Mouse (Mus musculus) E14TG2a.4 (cell line): ENCODE data around the gene Ubr4.

ENCODE experiments used
- H3K27me3 ChIP-seq: 2 replicates; pipeline ENCODE4 v1.6.1; 2014; ENCODE audit warnings: low read length, control low read depth; ENCODE audit not compliant: insufficient read depth
- H3K36me3 ChIP-seq: 2 replicates; pipeline ENCODE4 v1.6.1; 2014; ENCODE audit warnings: low read length, control low read depth; ENCODE audit not compliant: insufficient read depth
- H3K4me1 ChIP-seq: replicated peaks from 2 replicates; pipeline ENCODE4 v1.6.1; 2014; ENCODE audit warnings: low read depth, low read length, control low read depth
- H3K4me3 ChIP-seq: replicated peaks from 2 replicates; pipeline ENCODE4 v1.5.1; 2014; ENCODE audit warnings: mild to moderate bottlenecking, low read length
- H3K9me3 ChIP-seq: 2 replicates; pipeline ENCODE4 v1.6.1; 2014; ENCODE audit warnings: low read length, control low read depth
- CTCF ChIP-seq: conservative IDR thresholded peaks from 2 replicates; pipeline ENCODE4 v1.5.1; 2014; ENCODE audit warnings: low read length
- NANOG ChIP-seq: IDR thresholded peaks from 2 replicates; pipeline ENCODE4 v1.6.1; 2014; ENCODE audit warnings: borderline replicate concordance, low read length, mixed read lengths
- POU5F1 ChIP-seq: IDR thresholded peaks from 2 replicates; pipeline ENCODE4 v1.6.1; 2014; ENCODE audit warnings: low read length, borderline replicate concordance

The Ubr4 gene

GRCm38 (mm10) chr4:139481400-139481799, 129.0 kb downstream of the Ubr4 start:
- Histone ChIP-seq H3K4me1 (peaks cover 23% of the 10 kb centered on the region), H3K9me3 (no peaks in the 10 kb centered on the region), H3K27me3 (no peaks in the 10 kb centered on the region), H3K36me3 (peaks cover 98% of the 10 kb centered on the region), H3K4me3 (no peak overlapping the region)
- no peak for TF ChIP-seq NANOG
- TF ChIP-seq CTCF = no peak

DNA sequence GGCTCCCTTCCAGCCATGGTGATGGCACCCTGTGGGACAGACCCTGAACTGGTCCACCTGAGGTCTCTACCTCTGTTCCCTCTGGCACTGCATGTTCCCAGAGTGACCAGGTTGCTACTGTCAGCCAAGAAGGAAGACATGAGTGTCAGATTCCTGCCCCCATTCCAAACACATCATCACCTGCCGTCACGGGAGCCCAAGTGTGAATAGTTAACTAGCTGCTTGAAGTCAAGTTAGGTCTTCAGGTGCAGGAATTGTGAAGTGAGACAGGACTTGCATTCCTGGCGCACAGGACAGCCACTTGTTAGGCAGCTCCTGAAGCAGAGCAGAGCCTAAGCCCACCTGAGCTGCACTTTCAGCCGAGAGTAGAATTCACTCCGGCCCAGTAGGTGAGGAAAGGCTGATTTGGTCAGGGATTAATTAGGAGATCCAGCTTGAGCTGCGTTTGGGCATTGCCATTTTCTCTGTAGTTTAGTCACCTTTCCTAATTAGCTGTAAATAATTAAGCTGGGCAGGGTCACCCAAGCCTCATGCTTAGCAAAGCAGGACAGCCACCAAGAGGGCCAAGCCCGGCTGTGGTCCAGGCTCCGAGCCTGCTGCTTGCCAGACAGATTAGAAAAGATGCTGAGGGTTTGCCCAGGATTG, 131.2 kb downstream of the Ubr4 start:
- H3K4me3 ChIP-seq = no peak overlapping the region

DNA sequence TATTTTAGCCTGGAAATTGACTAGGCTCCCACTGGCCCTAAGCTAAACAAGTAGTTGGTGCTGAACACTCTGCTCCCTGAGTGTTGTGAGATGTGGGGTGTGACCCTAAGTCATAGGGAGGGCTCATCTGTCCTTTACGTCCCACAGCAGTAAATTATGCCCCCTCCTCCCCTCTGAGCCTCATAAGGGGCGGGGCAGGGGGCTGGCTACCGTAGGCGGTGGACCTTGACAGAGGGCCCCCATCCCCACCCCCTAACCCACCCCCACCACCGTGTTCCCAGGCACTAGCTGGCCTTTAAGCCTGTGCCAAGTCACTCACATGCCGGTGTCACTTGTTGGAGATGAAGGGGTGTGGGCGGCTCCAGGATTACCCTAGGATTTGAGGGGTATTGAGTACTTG, 132.1 kb downstream of the Ubr4 start:
- H3K36me3 ChIP-seq = peaks cover 99% of the 10 kb centered on the region
- H3K27me3 ChIP-seq = no peaks in the 10 kb centered on the region
- H3K4me1 ChIP-seq = peaks cover 51% of the 10 kb centered on the region
- TF ChIP-seq NANOG (no peak), POU5F1 (no peak), CTCF (no peak)
- H3K9me3 ChIP-seq = no peaks in the 10 kb centered on the region
- no peak overlapping the region for H3K4me3 ChIP-seq

More for the DNA sequence above, 131.2 kb downstream of the Ubr4 start:
- peaks cover 99% of the 10 kb centered on the region for H3K36me3 ChIP-seq
- H3K4me1 ChIP-seq = peaks cover 45% of the 10 kb centered on the region
- H3K9me3 ChIP-seq = no peaks in the 10 kb centered on the region
- H3K27me3 ChIP-seq = no peaks in the 10 kb centered on the region
- TF ChIP-seq POU5F1 (no peak), NANOG (no peak), CTCF (no peak)

DNA sequence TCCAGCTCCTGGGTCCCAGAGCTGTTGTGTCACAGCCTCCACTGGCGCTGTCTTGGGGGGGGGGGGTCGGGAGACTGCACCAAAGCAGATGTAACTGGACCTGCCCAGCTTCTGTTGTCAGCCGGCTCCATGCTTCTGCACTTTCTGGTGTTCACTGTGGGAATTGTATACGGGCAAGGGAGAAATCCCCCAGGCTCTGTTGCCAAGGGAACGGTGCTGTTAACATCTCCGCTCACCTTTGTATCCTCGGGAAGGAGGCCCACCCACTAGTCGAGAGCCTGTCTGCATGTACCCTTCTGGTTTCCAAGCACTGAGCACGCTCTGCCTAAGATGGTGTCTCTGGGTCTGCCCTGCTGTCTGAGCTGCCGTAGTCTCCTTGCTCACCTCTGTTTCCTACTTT, 134.7 kb downstream of the Ubr4 start:
- Histone ChIP-seq H3K27me3 (no peaks in the 10 kb centered on the region), H3K9me3 (no peaks in the 10 kb centered on the region), H3K36me3 (peaks cover 99% of the 10 kb centered on the region), H3K4me1 (peaks cover 34% of the 10 kb centered on the region), H3K4me3 (no peak overlapping the region)
- TF ChIP-seq POU5F1 (no peak), CTCF (no peak), NANOG (no peak)

GRCm38 (mm10) chr4:139488325-139488724, 135.9 kb downstream of the Ubr4 start:
- Histone ChIP-seq H3K9me3 (no peaks in the 10 kb centered on the region), H3K36me3 (peaks cover 92% of the 10 kb centered on the region), H3K4me1 (peaks cover 32% of the 10 kb centered on the region), H3K4me3 (no peak overlapping the region), H3K27me3 (no peaks in the 10 kb centered on the region)
- TF ChIP-seq CTCF = no peak
- TF ChIP-seq NANOG = peak; percentile 20; the same call in 1 of the 2 replicates
- 0 out of 2 replicates have a peak, but pooled peaks have one; percentile 13 for TF ChIP-seq POU5F1

DNA sequence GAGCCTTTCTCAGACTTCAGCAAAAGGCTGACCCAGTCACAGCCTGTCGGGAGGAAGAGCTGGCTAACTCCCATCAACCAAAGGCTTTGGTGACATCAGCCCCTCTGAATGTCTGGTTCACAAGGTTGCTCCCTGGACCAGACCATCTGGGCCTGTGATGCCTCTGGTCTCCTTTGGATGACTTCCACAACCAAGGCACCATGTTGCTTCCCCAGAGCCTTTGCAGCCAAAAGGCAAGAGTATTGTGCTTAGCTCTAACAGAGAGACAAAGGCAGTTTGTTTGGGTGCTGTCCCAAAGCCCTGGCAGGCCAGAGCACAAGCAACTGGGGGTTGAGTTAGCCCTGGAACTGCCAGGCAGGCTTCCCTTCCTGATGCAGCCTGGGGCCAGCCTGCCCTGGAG, 137.5 kb downstream of the Ubr4 start:
- Histone ChIP-seq H3K27me3 (no peaks in the 10 kb centered on the region), H3K4me3 (no peak overlapping the region), H3K9me3 (no peaks in the 10 kb centered on the region), H3K36me3 (peaks cover 77% of the 10 kb centered on the region), H3K4me1 (peaks cover 35% of the 10 kb centered on the region)
- TF ChIP-seq POU5F1 = no peak
- TF ChIP-seq CTCF = no peak
- no peak for TF ChIP-seq NANOG

DNA sequence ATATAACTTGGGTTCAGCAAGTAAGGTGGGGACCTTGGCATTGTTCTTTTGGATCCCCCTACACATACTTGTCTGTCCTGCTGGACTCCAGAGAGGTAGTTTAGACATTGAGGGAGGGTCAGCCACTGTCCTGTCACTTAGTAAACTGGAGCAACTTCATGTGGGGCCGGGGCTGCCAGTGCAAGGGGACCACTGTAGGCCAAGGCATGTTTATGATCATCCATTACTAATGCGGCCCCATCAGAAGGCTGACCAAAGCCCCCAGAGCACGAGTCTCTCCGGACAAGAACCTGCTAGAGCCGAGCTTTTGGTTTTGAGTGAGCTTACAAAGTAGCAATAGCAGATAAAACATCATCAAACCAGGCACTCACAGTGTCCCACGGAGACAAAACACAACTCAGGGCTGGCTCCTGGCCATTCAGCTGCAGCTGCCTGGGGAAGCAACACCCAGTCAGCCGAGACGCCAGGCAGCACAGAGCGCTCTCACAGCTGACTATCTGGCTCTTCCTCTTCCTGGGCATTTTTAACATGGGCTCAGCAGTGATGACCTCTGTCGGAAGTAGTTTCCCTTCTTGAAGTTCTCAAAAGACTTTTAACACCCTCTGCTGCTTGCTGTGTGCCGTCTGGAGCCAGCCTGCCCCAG, 138.1 kb downstream of the Ubr4 start:
- no peaks in the 10 kb centered on the region for H3K27me3 ChIP-seq
- H3K9me3 ChIP-seq = peaks cover 1% of the 10 kb centered on the region; the same call in 1 of the 2 replicates
- H3K4me1 ChIP-seq = peaks cover 35% of the 10 kb centered on the region
- no peak overlapping the region for H3K4me3 ChIP-seq
- peaks cover 71% of the 10 kb centered on the region for H3K36me3 ChIP-seq
- TF ChIP-seq CTCF = no peak
- TF ChIP-seq POU5F1 = no peak
- TF ChIP-seq NANOG = no peak

DNA sequence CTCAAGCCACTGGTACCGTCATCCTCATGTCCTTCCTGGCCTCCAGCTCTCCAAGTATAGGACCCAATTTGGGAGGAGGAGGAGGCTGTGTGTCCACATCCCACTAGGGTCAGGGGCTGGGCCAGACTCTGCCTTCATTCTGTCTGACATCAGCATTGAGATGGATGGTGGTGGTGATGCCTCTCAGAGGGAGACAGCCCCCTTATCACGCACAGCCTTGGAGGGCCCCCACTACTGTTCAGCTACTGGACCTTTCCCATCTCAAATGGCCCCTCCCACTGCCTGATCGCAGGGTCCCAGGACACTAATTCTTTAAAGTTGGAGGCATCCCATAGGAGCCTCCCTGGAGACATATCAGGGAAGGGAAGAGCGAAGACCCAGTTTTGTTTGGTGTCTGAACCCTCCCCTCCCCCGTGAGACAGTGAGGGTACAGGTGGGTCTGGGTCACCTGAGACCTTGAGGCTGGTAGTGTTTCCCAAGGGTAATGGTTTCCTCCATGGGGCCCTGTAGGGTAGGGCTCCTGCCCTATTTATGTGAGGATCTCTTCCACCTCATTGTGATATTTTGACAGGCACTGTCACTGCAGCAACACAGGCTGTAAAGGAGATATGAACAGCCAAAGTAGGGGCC, 139.2 kb downstream of the Ubr4 start:
- peaks cover 60% of the 10 kb centered on the region for H3K36me3 ChIP-seq
- H3K4me3 ChIP-seq = no peak overlapping the region
- peaks cover 4% of the 10 kb centered on the region; the same call in 1 of the 2 replicates for H3K9me3 ChIP-seq
- H3K27me3 ChIP-seq = no peaks in the 10 kb centered on the region
- TF ChIP-seq CTCF = no peak
- TF ChIP-seq NANOG = no peak
- no peak for TF ChIP-seq POU5F1
- H3K4me1 ChIP-seq = peaks cover 28% of the 10 kb centered on the region

DNA sequence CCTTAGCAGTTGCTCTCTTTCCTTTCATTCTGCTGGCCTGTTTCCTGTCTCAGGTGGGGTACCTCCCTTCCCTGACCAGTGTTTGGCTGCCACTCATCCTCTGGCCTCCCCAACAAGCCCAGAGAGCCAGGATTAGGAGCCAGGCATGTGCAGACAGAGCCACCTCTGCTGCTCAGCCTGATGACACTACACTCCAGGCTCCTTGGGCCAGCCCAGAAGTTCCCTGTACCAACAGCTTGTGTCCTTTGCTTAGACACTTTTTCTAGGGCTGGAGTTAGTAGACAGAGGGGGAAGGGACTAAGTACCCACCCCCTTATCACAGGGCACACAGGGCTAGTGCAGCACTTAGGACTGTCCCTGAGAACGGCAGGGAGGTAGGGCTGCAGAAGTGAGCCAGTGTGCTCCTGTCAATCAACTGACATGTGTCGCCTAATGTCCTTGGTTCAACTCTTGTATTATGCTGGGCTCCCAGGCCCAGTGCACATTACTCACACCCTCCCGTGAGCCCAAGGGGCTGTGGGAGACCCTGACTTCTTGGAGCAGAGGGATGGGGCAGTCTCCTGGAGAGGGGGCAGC, 139.9 kb downstream of the Ubr4 start:
- Histone ChIP-seq H3K27me3 (no peaks in the 10 kb centered on the region), H3K36me3 (peaks cover 53% of the 10 kb centered on the region), H3K9me3 (peaks cover 4% of the 10 kb centered on the region; the same call in 1 of the 2 replicates), H3K4me1 (peaks cover 21% of the 10 kb centered on the region), H3K4me3 (no peak overlapping the region)
- TF ChIP-seq POU5F1 = no peak
- no peak for TF ChIP-seq NANOG
- no peak for TF ChIP-seq CTCF
